Mouse (Mus musculus) central nervous system, embryonic 18 days (tissue): Measurements from ENCODE around the gene Ryr3. TPM values are rescaled to one million over a fixed set of nuclear protein-coding genes. Genes with fewer than 3 reads are reported as not detected.

Experiments
- polyA plus RNA-seq: library from polyadenylated mRNA; depleted of rRNA; stranded (reverse); fragments of >200 nt; gene quantifications from 2 replicates; pipeline ENCODE4 v1.2.3, GENCODE M21; 2012; rRNA removed

The Ryr3 gene
- 27.5 and 33.9 TPM in 2 replicates for polyA plus RNA-seq

DNA sequence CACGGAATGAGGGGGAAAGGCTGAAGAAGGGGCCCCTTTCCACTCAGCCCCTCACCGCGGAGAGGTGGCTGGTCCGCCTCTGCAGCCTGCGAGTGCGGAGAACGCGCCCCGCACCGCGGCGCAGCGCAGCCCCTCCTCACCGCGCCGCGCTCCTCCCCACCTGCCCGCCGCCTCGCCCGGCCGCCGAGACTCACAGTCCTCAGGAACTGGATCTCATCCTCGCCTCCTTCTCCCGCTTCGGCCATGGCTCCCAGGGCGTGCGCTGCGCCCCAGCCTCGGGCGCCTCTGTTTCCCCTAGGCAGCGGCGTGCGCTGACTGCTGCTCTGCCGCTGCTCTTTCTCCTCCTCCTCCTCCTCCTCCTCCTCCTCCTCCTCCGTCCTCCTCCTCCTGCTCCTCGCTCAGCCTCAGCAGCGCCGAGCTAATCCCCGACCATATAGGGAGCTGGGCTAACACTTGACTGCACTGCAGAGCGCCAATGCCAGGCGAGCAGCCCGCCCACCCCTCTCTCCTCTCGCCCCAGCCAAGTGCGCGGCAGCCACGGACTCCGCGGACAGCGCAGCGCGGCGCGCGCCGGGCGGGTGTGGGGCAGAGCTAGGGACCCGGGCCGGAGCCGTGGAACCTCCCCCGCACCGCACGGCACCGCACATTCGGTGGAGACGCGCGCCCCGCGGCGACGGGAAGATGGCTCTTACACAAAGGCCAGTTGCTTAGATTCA, at the start of gene Ryr3:
Gene Ryr3, minus strand, starts transcription at position 351 of the 716 bp plus-strand sequence.

Other genes with a start within 250 kb of the Ryr3 start
- gene Tmco5b, start 68.6 kb upstream of the Ryr3 start, polyA plus RNA-seq, result 0.06 TPM in 1 of 2 replicates, not detected in the other
- gene Fmn1, start 110.6 kb upstream of the Ryr3 start, polyA plus RNA-seq, result 0.22 and 0.44 TPM in 2 replicates